Mouse (Mus musculus) midbrain, postnatal 0 days (tissue): Measurements from ENCODE around the gene Col4a4. TPM values are rescaled to one million over a fixed set of nuclear protein-coding genes. Genes with fewer than 3 reads are reported as not detected.

ENCODE experiments used
- ATAC-seq: fragments of 200-750 bp; cut with Nextera tagmentation; 2 replicates; pipeline ENCODE4 v1.8.0; 2017; ENCODE audit warnings: moderate number of reproducible peaks, mild to moderate bottlenecking, moderate TSS enrichment, moderate library complexity; ENCODE audit not compliant: low FRiP score
- DNase-seq: peaks from one replicate; pipeline ENCODE4 v3.0.0-alpha.2; 2015; ENCODE audit warnings: low spot score
- H3K27ac ChIP-seq: fragments of 300-500 bp; sonication (generic); 2 replicates; pipeline ENCODE4 v1.5.1; 2014; ENCODE audit warnings: low read depth, mild to moderate bottlenecking, low read length, mixed read lengths
- H3K27me3 ChIP-seq: fragments of 300-500 bp; sonication (generic); 2 replicates; pipeline ENCODE4 v1.6.1; 2014; ENCODE audit warnings: low read length, control low read depth, mixed read lengths; ENCODE audit not compliant: insufficient read depth
- H3K36me3 ChIP-seq: fragments of 300-500 bp; sonication (generic); 2 replicates; pipeline ENCODE4 v1.6.1; 2014; ENCODE audit warnings: low read length, control low read depth, mixed read lengths; ENCODE audit not compliant: insufficient read depth
- H3K4me1 ChIP-seq: fragments of 300-500 bp; sonication (generic); 2 replicates; pipeline ENCODE4 v1.6.1; 2014; ENCODE audit warnings: mild to moderate bottlenecking, control low read depth, antibody characterized with exemption, low read length, mixed read lengths; ENCODE audit not compliant: insufficient read depth
- H3K4me2 ChIP-seq: fragments of 300-500 bp; sonication (generic); 2 replicates; pipeline ENCODE4 v1.6.1; 2014; ENCODE audit warnings: low read depth, mild to moderate bottlenecking, low read length, mixed read lengths; ENCODE audit not compliant: poor library complexity, severe bottlenecking
- H3K4me3 ChIP-seq: fragments of 300-500 bp; sonication (generic); 2 replicates; pipeline ENCODE4 v1.5.1; 2014; ENCODE audit warnings: low read depth, mild to moderate bottlenecking, low read length, moderate library complexity
- H3K9ac ChIP-seq: fragments of 300-500 bp; sonication (generic); replicated peaks from 2 replicates; pipeline ENCODE4 v1.6.1; 2014; ENCODE audit warnings: mild to moderate bottlenecking, low read length, moderate library complexity, mixed read lengths; ENCODE audit not compliant: poor library complexity, severe bottlenecking
- H3K9me3 ChIP-seq: fragments of 300-500 bp; sonication (generic); 2 replicates; pipeline ENCODE4 v1.6.1; 2016; ENCODE audit warnings: low read length, control low read depth
- CTCF ChIP-seq: IDR thresholded peaks from 2 replicates; pipeline ENCODE4 v1.5.1; 2016; ENCODE audit warnings: antibody characterized with exemption, mild to moderate bottlenecking
- WGBS: fragments of 180-500 bp; shearing (Covaris S2); extraction: QIAGEN DNeasy Blood & Tissue Kit; methylation state at CpG from one replicate; pipeline ENCODE4 v1.1.7; 2014; 5-methylcytosine and 5-hydroxymethylcytosine counted together
- polyA plus RNA-seq: library from polyadenylated mRNA; unstranded; fragments of >200 nt; fragmentation: Nextera tagmentation; extraction: Ambion mirVana; gene quantifications from 2 replicates; pipeline ENCODE4 v1.2.1, GENCODE M21; 2015
- total RNA-seq: library from RNA; depleted of rRNA; stranded (reverse); fragments of >200 nt; gene quantifications from 2 replicates; pipeline ENCODE4 v1.2.3, GENCODE M21; 2014; rRNA removed

Col4a4 gene
- total and polyA plus RNA-seq, 2 experiments from 2014 or later: 0.16 to 0.44 TPM

DNA sequence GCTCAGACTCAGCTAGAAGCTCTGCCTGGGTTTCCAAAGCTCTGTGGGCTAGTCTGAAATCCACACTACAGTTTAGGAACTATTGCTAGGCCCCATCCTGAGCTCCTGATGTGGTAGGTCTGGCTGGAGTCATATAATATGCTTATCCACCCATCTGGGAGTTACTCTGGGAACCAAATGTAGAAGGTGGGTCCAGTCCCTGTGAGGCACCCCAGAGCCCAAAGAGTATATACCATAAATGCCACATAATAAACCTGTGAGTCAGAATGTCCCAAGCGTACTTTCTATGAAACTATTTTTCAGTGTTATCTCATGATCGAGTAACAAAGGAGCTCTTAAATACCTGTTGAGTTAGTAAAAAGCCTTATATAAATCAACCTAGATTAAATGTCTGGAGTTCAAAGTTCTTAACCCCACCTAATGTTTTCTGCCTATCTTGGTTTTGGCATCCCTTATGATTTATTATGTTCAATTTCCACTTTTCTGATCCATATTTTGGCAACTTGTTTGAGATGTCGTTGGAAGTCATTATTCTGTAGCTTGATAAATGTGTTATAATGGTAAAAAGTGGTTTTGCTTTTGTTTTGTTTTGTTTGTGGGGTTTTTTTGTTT lies 172.1 kb downstream of the Col4a4 start:
- no peak overlapping the region for H3K4me2 ChIP-seq
- no peak for DNase-seq
- ATAC-seq: no peak
- WGBS: 91% methylated on average over 3 of the region's 3 CpGs
- TF ChIP-seq CTCF: no peak
- H3K27me3 ChIP-seq: no peaks in the 10 kb centered on the region
- no peaks in the 10 kb centered on the region for H3K9me3 ChIP-seq
- no peak overlapping the region for H3K9ac ChIP-seq
- no peaks in the 10 kb centered on the region for H3K36me3 ChIP-seq
- no peaks in the 10 kb centered on the region for H3K4me1 ChIP-seq
- no peak overlapping the region for H3K27ac ChIP-seq
- H3K4me3 ChIP-seq: no peak overlapping the region

DNA sequence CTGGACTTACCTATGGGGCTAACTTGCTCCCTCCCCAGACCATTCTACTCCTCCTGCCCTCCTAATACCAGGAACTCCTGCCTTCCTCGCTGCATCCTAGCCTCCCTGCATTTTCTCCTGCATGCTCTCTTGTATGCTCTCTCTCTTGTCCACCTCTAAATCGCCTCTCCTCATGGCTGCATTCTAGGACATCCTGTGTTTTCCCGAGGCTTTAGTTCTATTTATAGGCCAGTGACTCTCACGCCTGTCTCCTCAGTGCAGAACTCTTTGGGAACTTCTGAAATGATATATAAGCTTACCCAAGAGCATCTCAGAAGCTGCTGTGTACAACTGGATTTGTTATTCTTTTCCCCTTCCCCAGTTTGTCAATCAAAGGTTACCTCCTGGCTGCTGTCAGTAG lies 174.6 kb downstream of the Col4a4 start:
- Histone ChIP-seq H3K36me3 (no peaks in the 10 kb centered on the region), H3K4me3 (no peak overlapping the region), H3K9ac (no peak overlapping the region), H3K9me3 (no peaks in the 10 kb centered on the region), H3K4me1 (no peaks in the 10 kb centered on the region), H3K4me2 (no peak overlapping the region), H3K27ac (no peak overlapping the region), H3K27me3 (no peaks in the 10 kb centered on the region)
- WGBS: 76% methylated on average over 4 of the region's 4 CpGs
- TF ChIP-seq CTCF: no peak
- no peak for DNase-seq
- no peak for ATAC-seq

GRCm38 (mm10) chr1:82411521-82411920 lies 175.1 kb downstream of the Col4a4 start:
- H3K9me3 ChIP-seq: no peaks in the 10 kb centered on the region
- H3K4me3 ChIP-seq: no peak overlapping the region
- H3K36me3 ChIP-seq: no peaks in the 10 kb centered on the region
- no peak overlapping the region for H3K9ac ChIP-seq
- no peak for DNase-seq
- TF ChIP-seq CTCF: no peak
- no peaks in the 10 kb centered on the region for H3K27me3 ChIP-seq
- no peaks in the 10 kb centered on the region for H3K4me1 ChIP-seq
- 80% methylated on average over 5 of the region's 5 CpGs for WGBS
- H3K27ac ChIP-seq: no peak overlapping the region
- no peak overlapping the region for H3K4me2 ChIP-seq
- no peak for ATAC-seq

- DNase-seq (no peak), ATAC-seq (no peak)
- no peaks in the 10 kb centered on the region for H3K9me3 ChIP-seq
- H3K4me1 ChIP-seq: no peaks in the 10 kb centered on the region
- H3K4me2 ChIP-seq: no peak overlapping the region
- no peaks in the 10 kb centered on the region for H3K27me3 ChIP-seq
- H3K4me3 ChIP-seq: no peak overlapping the region
- H3K27ac ChIP-seq: no peak overlapping the region
- no peaks in the 10 kb centered on the region for H3K36me3 ChIP-seq
- no peak overlapping the region for H3K9ac ChIP-seq
- 77% methylated on average over 3 of the region's 3 CpGs for WGBS
- no peak for TF ChIP-seq CTCF
These were observed 176.1 kb downstream of the Col4a4 start for GRCm38 (mm10) chr1:82410548-82410947.

GRCm38 (mm10) chr1:82409271-82409670 lies 177.4 kb downstream of the Col4a4 start:
- ATAC-seq (no peak), DNase-seq (no peak)
- Histone ChIP-seq H3K9ac (no peak overlapping the region), H3K4me2 (no peak overlapping the region), H3K27ac (no peak overlapping the region), H3K36me3 (no peaks in the 10 kb centered on the region), H3K4me3 (no peak overlapping the region), H3K9me3 (no peaks in the 10 kb centered on the region), H3K27me3 (no peaks in the 10 kb centered on the region), H3K4me1 (no peaks in the 10 kb centered on the region)
- no peak for TF ChIP-seq CTCF
- 90% methylated on average over 9 of the region's 9 CpGs for WGBS

DNA sequence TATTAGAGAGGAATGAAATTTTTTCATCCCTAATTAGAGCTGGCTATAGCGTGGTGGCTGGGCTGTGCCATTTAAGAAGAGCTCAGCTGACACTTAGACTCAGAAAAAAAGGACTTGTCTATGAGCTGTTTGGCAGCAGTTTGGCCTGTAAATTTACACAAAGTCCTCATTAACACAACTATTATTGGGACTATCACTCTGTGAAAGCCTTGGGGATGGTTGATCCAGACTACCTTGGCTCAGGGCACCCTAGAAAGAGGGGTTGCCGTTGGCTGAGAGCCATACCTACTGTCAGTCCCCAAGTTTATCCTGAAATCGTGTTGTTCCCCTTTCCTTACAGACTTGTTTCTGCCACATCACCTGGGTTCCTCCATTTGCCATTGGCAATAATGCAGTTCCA lies 178.9 kb downstream of the Col4a4 start:
- ATAC-seq (no peak), DNase-seq (no peak)
- no peak for TF ChIP-seq CTCF
- no peak overlapping the region for H3K4me3 ChIP-seq
- no peak overlapping the region for H3K9ac ChIP-seq
- no peak overlapping the region for H3K27ac ChIP-seq
- H3K4me1 ChIP-seq: no peaks in the 10 kb centered on the region
- 76% methylated on average over 3 of the region's 3 CpGs for WGBS
- H3K27me3 ChIP-seq: no peaks in the 10 kb centered on the region
- H3K9me3 ChIP-seq: no peaks in the 10 kb centered on the region
- no peak overlapping the region for H3K4me2 ChIP-seq
- no peaks in the 10 kb centered on the region for H3K36me3 ChIP-seq

Other genes starting within 250 kb of the Col4a4 start
- 0.27 and 0.38 TPM in 2 replicates for gene Col4a3, start 72 bp upstream of the Col4a4 start, total RNA-seq
- gene Col4a3, start 72 bp upstream of the Col4a4 start, polyA plus RNA-seq: 0.16 and 0.35 TPM in 2 replicates
- gene Mff, start 138.0 kb upstream of the Col4a4 start, total RNA-seq: 415 and 579 TPM in 2 replicates
- gene Mff, start 138.0 kb upstream of the Col4a4 start, polyA plus RNA-seq: 449 and 459 TPM in 2 replicates
- not detected in 2 replicates for gene Tm4sf20, start 181.6 kb upstream of the Col4a4 start, total RNA-seq
- gene Tm4sf20, start 181.6 kb upstream of the Col4a4 start, polyA plus RNA-seq: not detected in 2 replicates
- not detected in 2 replicates for gene Gm47791, start 184.4 kb upstream of the Col4a4 start, total RNA-seq
- gene Gm47791, start 184.4 kb upstream of the Col4a4 start, polyA plus RNA-seq: not detected in 2 replicates